Mouse (Mus musculus) layer of hippocampus, postnatal 25 days (tissue): ENCODE measurements at regions not wholly inside any gene's neighbourhood (a gene's known extent, or its start where the extent isn't known, plus 50 kb on each side); places are given as distances from the start of the nearest gene placed in this dataset.
A peak's percentile ranks its signal among the peaks of the same experiment; 100 is the strongest.

Source experiments
- DNase-seq, 2 experiments: peaks; one replicate each; pipeline ENCODE4 v3.0.0; 2022; ENCODE audit warnings: mixed read lengths in 2 of 2, low spot score in 1 of 2; ENCODE audit errors: extremely low spot score in 1 of 2

DNA sequence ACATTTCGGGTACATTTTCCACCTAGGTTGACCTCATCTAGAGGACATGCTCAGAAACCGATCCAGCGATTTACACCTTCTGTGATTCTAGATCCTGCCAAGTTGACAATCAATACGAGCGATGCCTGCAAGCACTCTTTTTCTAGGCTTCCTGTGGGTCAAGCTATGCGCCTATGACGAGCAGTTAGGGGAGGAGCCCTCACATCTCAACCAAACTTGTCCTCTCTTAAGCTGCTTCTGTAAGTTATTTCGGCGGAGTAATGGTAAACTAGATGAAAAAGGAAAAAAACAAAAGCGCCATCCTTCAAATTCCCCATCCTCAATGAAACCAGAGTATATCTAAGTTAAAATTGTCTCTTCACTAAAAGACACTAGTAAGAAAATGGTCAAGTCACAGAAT is 858.5 kb downstream of the Zfp704 start:
- no peak for DNase-seq

DNA sequence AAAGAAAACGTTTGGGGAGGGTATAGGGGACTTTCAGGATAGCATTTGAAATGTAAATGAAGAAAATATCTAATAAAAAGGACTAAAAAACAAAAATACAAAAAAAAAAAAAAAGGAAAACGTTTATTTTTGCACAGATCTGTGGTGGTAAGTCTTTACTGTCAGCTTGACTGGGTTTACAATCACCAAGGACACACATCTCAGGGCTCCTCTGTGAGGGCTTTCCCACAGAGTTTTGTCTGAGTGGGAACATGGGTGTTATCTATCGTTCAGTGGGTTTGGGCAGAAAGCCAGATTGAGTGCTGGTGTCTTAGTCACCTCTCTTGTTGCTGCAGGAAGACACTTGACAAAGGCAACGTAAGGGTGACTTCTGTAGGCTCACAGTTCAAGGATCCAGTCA is 859.0 kb downstream of the Zfp704 start:
- DNase-seq: no peak

DNA sequence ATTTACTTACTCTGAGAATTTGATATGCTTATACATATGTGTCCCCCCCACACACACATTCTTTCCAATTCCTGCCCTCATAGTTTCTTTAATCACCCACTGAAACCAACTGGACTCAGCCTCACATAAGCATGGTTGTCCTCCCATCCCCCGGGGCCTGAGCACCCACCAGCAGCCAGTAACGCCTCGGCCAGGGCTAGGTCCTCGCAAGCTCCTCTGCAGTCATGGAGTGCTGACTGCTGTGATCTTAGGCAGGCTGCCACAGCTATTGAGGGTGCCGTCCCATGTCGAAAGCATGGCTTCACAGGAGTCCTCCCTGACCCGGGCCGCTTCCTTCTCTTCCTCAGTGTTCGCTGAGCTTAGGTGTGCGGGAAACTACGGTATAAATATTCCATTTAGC is 859.7 kb downstream of the Zfp704 start:
- DNase-seq: no peak

DNA sequence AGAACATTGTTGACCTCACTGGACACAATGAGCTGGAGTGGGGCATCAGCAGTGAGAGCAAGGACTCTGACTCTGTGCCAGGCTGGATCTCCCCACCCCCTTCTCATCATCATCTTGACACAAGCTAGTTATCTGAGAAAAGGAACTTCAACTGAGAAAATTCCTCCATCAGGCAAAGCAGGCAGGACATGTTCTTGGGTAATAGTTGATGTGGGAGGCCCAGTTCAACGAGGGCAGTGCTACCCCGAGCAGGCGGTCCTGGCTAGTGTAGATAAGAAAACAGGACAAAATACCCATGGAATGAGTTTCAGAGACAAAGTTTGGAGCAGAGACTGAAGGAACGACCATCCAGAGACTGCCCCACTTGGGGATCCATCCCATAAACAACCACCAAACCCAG is 862.7 kb downstream of the Zfp704 start:
- DNase-seq: no peak

DNA sequence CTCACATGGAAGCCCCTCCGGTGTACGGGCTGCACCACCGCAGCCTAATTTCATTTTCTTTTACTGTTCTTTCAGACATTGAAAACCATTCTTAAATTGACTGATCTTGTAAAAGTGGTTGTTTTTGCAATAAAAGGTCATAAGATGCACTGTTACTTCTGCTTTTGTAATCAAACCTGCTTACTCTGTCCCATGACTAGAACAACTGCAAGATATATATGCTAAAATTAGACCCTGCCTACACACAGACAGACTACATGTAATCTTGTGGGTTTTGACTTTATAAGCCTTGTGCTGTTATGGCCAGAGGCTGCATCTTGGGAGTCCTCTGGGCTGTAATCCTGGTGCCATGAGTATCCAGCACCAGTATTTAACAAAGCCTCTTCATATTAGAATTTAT is 863.2 kb downstream of the Zfp704 start:
- no peak for DNase-seq

DNA sequence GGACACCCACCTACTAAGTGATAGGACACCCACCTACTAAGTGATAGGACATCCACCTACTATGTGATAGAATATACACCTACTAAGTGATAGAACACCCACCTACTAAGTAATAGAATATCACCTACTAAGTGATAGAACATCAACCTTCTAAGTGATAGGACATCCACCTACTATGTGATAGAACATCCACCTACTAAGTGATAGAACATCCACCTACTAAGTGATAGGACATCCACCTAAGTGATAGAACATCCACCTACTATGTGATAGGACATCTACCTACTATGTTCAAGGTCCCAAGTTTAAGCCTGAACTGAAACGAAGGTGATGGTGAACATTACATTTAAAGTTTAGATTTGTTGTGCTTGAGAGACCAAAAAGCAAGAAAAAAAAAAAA is 863.8 kb downstream of the Zfp704 start:
- DNase-seq: no peak

DNA sequence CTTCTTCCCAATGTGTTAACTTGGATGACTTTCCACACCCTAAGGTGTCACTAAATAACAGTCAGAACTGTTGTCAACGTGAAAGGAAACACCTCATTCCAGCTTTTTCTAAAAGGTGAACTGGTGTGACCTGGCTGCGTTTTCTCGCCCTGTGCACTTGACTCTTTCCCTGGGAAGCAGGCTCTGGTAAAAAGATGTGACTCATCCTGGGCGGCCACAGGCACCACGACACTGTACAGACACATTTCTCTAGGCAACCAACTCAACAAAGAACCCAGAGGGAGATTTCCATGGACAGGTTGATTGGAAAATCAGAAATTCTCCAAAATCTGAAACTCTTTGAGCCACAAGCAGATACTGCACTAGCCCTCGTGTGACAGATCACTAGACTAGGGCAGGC is 865.0 kb downstream of the Zfp704 start:
- no peak for DNase-seq

DNA sequence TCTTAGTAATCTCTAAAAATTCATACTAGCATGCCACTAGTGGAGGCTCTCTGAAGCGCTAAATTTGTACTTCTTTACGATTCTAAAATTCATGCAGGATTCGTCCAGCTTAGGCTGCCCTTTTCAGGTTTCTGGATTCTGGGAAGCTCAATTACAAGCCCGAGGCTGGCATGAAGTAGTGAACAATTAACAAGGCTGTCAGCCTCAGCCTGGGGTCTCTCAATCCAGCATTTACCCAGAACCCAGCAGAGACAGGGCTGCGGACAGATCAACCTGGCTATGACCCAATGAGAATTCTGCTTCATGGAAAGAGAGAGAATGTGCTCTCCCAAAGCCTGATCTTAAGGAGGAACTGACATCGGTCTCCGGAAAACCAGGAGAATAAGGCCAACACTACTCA is 866.2 kb downstream of the Zfp704 start:
- DNase-seq: no peak

DNA sequence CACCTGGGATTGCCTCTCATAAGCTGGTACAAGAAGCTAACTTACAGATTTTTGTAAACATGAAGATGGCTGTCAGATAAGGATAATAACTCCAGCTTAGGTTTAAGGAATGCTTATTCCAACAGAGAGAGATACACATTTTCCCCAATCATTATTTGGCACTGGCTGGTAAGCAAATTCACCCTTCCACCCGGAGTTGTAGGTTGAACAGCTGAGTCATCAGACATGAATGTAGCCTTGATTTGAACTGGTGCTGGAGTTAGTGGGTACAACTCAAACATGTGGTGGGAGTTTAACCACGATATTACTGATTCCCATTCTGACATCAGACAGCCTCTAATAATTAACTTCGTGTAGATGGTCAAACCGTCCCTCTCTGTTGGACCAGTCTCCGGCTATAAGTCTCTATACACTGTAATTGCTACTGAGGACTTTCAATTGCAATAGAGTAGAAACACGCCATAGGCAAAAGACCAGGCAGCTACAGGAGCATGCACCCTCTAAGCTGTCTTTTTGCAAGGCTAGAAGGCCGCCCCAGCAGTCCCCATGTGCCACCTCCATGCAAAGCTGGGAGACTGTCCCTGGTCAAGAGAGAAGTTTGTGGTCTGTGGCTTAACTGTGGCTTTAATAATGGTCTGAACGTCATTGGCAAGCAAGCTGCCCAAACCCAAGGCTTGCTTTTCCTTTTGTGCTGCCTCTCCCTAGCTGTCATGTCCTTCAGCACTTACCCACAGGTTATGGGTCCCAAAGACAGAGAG is 868.4 kb downstream of the Zfp704 start:
- no peak for DNase-seq

DNA sequence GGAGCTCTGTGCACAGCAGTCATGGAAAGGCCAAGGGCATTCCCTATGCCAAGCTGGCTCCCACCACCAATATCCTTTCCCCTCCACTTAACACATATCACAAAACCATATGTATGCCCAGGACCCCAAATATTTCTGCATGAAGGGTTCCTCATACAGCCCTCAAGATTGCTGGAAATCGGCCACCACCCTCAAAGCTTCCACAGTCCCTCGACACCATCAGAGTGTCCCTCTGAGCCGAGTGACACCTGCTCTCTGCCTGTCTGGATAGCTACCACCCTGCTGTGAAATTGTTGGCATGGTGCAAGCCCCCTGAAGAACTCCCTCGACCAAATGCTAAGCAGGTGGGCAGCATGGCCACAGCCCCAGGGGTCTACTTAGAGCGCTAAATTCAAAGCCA is 869.2 kb downstream of the Zfp704 start:
- DNase-seq: no peak

DNA sequence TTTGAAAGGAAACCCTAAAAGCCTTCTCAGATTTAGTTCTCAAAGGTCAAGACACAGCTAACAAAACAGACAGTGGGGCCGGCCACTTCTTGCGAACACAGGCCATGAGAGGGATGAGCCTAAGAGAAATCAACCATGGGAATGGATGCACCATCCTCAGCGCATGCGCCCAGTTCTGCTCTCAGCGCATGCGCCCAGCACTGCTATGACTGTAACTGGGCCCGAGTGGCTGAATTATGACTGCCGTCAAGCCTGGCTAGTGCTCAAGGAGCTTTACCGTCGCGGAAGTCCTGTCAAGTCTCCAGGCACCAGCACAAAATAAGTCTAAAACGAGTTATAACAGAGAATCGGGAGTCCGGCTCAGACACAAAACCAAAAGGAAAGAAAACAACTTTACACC is 870.6 kb downstream of the Zfp704 start:
- DNase-seq: no peak

DNA sequence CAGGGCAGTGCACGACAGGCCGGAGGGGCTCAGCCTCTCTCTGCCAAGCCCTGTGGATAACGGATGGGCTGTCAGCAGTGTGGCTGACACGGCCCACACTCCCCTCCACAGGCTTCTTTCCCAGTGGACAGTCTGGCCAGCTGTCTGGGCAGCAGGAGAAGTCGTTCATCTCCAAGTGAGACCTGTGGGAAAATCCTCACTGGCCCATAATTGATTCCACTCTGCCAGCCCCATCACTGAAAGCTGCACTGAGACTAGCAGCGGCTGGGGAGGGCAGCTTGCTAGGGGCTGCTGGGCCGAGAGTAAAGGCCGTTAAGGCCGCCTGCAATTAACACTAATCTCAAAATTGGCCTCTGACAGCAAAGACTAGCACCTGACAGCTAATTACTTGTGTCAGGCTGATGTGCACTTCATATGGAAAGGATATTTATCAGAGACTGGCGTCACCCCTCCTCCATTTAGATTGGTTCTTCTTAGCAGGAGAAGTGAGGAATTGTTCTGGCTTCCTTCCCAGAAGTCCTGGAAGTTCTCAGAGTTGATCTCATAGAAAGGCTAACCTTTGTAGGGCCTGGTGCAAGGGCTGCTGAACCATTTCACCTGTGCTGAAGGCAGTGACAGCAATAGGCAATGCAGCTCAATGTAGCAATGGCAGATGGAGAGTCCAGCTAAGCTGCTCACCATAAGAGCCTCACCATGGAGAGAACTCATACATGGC is 873.5 kb downstream of the Zfp704 start:
- no peak for DNase-seq

DNA sequence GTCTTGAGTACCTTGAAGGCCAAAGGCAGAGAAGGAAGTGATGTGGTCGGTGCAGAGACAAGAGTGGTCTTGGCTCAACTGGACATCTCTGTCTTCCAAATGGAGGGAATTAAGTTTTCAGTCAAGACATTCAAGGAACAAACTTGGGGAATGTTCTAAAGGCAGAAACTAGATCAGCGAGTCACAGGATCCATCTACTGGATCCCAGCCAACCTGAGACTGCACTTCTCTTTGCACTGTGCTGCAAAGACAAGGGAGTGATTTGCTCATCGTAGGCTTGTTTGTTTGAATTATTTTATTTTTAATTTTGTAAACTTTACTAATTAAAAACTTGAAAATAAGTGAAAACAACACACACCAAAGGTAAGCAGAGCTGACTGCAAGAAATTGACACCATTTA is 875.8 kb downstream of the Zfp704 start:
- DNase-seq: no peak

DNA sequence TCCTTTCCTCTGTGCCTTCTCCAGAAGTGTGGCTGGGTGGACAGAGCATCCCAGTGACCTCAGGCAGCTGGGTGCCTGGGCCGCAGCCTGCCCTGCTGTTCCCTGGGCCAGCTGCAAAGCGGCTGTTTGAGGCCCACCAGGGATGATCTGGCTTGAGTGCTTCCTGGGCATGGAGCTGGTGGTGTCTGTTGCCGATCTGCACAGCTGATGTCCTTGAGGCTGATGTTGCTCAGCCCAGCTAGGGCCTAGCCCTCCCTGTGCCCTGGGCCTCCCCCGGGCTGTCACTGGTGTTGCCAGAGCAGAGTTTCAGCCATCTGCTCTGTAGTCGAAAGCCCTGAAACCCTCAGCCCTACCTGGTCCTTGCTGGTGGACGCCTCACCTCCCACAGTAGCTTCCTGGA is 878.5 kb downstream of the Zfp704 start:
- no peak for DNase-seq

DNA sequence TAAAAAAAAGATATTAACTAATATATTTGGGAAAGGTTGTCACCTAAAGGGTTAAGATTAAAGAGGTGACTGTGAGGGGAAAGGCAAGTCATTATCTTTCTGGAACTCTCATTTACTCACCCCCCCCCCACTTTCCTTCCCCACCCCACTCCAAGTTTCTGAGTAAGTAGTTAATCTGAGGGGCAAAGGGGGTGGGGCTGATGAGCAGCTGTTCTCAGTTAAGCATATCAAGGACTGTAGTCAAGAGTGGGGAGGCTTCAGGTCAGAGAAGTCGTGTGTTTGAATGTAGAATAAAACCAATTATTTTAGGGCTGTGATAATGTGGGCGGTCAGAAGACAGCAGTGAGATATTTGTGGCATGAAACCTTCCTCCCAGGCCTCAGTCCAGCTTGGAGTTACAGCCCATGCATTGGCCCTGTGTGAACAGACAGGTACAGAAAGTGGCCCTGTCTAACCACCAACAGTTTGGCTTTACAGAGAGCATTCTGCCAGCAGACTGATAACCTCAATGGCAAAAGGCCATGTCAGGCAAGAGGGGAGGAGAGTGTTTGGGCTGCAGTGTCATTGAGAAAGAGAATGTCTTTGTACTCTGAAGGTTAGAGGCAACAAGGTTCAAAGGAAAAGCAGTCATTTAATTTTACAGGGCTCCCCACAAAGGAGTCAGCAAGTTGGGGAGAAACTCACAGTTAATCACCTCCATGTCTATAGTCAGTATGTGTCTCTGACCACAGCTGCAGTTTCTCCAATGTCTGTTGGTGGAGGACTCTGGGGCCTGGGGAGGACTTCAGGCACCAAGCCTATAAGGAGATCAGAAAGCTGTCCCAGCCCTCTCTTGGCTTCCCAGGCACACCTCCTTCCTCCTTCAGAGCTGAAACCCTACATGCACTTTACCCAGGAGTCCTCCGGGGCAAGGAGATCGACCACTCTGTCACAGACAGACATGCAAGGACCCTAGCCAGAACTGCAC is 888.0 kb downstream of the Zfp704 start:
- DNase-seq: no peak

DNA sequence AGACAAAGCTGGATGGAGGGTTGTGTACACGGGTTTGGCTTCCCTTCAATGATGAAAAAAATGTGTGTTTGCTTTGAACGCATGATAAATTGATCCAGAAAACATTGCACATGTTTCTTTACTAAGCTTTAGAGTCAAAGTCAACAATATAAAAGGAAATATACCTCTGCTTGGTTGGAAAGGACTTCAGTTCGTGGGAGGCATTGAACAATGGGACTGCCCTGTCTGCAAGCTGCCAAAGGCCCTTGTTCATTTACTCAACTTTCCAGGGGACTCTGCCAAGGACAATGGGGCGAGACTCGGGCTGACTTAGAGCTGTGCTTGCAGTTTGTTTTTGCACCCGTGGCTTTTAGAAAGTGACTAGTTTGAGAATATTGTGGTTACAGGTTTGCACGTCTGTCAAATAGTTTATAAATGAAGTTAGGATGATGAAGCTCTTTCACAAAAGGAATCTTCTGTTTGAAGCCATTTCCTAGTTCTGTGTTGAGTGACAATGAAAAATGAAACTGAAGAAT is 889.2 kb downstream of the Zfp704 start:
- DNase-seq: no peak

DNA sequence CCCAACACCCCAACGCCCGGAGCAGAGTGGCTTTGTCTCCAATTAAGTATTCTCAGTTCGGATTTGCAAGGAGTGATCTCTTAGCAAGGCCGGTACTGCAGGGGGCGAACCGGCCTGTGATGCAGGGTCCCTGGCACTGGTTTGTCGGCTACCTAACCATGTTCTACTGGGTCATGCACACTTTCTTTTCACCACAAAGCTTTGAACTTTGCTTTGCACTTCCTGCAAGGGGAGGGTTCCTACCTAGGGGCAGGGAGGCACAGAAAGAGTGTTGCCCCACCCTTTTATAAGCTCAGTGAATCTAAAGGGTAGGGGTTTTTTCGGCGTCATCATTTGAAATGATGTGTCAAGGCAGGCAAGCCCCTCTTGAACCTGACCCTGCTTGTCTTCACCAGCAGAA is 891.7 kb downstream of the Zfp704 start:
- no peak for DNase-seq

DNA sequence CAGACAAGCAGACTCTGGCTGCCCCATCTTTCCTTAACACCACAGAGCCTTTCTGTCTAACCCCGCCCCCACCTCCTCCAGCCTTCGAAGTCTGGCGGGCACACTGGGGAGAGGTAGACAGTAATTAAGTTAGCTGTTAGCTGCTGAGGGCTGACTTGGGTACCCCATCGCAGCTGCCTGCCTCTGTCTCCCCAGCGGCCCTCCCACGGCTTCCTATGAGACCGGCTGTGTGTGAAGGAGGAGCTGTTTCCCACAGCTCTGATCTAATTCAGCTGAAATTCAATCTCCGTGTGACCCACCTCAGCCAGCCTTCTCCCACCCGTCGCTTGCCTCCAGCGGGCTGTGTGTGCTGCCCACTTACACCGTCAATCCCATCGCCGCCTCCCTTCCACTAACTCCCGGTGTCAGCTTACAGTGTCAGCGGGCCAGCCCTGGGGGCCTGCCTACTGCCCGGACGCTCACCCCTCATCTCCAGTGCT is 892.5 kb downstream of the Zfp704 start:
- peak in 1 of 2 experiments; percentile 15 for DNase-seq
